Mouse (Mus musculus) inflammation-experienced regulatory T-cells, adult 16 weeks (primary cell): ENCODE data around the gene Spin2d. TPM values are rescaled to one million over a fixed set of nuclear protein-coding genes. Genes with fewer than 3 reads are reported as not detected.

Experiments used
- polyA plus RNA-seq: library from polyadenylated mRNA; unstranded; fragments of 100-300 nt; shearing (Covaris generic); gene quantifications from one replicate; pipeline ENCODE4 v1.2.1, GENCODE M21; 2017

Gene Spin2d
- not detected for polyA plus RNA-seq

DNA sequence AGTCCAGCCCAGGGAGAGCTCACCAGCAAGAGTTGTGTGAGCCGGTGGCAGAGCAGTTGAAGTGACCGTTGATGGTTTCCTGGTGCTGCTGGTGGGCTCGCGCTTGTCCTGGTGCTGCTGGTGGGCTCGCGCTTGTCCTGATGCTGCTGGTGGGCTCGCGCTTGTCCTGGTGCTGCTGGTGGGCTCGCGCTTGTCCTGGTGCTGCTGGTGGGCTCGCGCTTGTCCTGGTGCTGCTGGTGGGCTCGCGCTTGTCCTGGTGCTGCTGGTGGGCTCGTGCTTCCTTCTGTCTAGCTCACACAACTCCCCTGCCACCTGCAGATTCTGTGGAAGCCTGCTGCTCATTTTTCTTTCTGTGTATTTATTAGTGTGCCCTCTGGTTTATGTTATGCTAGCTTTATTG, at the start of gene Spin2d:
TSS of gene Spin2d (minus strand) at position 101 of the 400 bp plus-strand sequence.

DNA sequence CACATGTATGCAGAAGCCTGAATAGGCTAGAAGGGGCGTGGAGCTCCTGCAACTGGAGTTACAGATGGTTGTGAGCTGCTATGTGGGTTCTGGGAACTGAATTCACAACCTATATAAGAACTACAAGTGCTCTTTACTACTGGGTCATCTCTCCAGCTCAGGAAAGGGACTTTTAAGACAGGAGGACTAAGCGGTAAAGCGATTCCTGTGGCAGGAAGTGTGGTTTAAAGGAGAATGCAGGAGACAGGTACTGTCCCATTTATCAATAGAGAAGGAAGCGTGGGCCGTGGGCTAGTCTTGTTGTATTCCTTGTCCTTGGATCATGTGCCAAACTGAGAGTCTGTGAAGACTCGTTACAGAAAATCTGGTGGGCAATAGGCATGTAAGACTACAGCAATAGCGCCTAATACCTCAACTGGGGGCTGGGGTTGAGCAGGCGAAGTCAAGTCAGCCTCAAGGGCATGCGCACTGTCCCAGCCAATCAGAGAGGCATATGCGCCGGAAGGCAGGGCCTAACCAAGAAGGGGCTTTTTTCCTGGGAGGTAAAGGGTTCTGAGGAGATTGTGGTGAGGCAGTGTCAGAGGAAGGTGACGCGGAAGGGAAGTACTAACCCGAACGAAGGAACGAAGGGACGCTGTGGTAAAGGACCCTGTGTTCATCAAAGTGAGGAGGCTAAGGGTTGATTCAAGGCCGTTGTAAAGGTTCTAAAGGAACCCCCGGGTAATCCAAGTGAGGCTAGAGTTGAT, 37.2 kb upstream of the Spin2d start, which contains the start of gene Xlr4b:
TSS of gene Xlr4b (plus strand) at position 515 of the 746 bp plus-strand sequence.

DNA sequence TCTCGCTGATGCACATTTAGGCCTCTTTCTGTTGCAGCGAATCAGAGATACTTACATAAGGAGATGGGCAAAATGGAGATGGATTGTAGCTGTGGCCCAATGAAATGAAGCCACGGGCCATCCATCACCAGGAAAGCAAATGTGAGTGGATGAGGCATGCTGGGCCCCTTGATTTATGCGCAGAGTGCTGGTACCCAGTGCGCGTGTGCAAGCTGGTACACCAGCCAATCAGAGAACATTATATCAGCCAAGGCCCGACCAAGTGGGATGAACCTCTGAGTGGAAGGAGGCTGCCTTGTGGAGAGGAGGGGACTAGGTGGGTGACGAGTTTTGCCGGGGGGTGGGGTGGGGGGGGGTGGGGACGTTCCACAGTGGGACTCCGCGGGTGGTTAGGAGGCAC, 15.1 kb upstream of the Spin2d start, which contains the start of gene Xlr3b:
TSS of gene Xlr3b (plus strand) at position 274 of the 400 bp plus-strand sequence.

DNA sequence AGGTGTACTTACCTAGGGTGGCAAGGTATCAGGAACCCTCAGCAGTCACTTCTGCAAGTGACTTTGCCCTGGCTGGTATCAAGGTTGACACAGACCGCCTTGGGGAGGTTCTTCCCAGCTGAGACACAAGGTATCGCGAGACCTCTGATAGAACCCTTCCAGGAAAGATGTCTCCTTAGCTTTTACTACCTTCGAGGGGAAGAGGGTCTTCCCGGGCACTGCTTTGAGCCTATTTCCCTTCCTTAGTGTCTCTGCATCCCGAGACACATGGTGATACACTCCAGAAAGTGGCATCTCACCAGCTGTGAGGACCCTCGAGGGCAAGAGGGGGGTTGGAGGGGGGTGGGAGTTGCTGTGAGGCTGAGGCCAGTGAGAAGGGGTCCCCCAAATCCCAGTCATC, 27.4 kb downstream of the Spin2d start, which contains the start of gene DXBay18:
TSS of gene DXBay18 (minus strand) at position 101 of the 400 bp plus-strand sequence.

DNA sequence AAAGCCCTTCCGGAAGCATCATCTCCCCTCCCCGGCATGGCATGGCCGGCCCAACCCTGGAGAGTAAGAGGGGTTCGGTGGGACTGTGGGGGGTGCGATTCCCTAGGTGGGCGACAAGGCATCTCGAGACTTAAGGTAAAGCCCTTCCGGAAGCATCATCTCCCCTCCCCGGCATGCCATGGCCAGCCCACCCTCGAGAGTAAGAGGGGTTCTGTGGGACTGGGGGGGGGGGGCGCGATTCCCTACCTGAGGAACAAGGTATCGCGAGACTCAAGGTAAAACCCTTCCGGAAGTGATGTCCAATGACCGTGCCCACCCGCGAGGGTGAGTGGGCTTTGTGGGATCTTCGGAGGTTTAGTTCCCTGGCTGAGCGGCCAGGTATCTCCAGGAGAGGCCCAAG, 28.3 kb downstream of the Spin2d start, which contains the start of gene Xlr5b:
TSS of gene Xlr5b (plus strand) at position 301 of the 400 bp plus-strand sequence.

Other genes with a start within 250 kb of the Spin2d start
- not detected for gene Zfp185, start 189.7 kb downstream of the Spin2d start, polyA plus RNA-seq
- not detected for gene Pnma5, start 139.9 kb downstream of the Spin2d start, polyA plus RNA-seq
- gene Pnma3, start 112.2 kb downstream of the Spin2d start, polyA plus RNA-seq: not detected
- gene Xlr4a, start 94.5 kb downstream of the Spin2d start, polyA plus RNA-seq: 102 TPM
- 2.3 TPM for gene Xlr3a, start 79.9 kb downstream of the Spin2d start, polyA plus RNA-seq
- gene Gm14685, start 59.9 kb downstream of the Spin2d start, polyA plus RNA-seq: 0.40 TPM
- gene Xlr5b, start 28.2 kb downstream of the Spin2d start, polyA plus RNA-seq: not detected
- not detected for gene DXBay18, start 27.5 kb downstream of the Spin2d start, polyA plus RNA-seq
- gene Xlr3b, start 15.2 kb upstream of the Spin2d start, polyA plus RNA-seq: 19.8 TPM
- 155 TPM for gene Xlr4b, start 37.3 kb upstream of the Spin2d start, polyA plus RNA-seq
- gene F8a, start 51.3 kb upstream of the Spin2d start, polyA plus RNA-seq: 3.4 TPM
- 74.5 TPM for gene Xlr4c, start 66.1 kb upstream of the Spin2d start, polyA plus RNA-seq
- gene Xlr3c, start 88.4 kb upstream of the Spin2d start, polyA plus RNA-seq: not detected
- 0.27 TPM for gene Xlr5a, start 116.0 kb upstream of the Spin2d start, polyA plus RNA-seq
- gene Xlr5c, start 116.0 kb upstream of the Spin2d start, polyA plus RNA-seq: not detected
- not detected for gene Gm45015, start 159.9 kb upstream of the Spin2d start, polyA plus RNA-seq
- 25.4 TPM for gene Zfp275, start 165.6 kb upstream of the Spin2d start, polyA plus RNA-seq
- not detected for gene Gm18336, start 221.7 kb upstream of the Spin2d start, polyA plus RNA-seq
- gene Zfp92, start 234.1 kb upstream of the Spin2d start, polyA plus RNA-seq: 0.37 TPM